Mouse (Mus musculus) heart, adult 2 months (tissue): ENCODE measurements at regions not wholly inside any gene's neighbourhood (a gene's known extent, or its start where the extent isn't known, plus 50 kb on each side); places are given as distances from the start of the nearest gene placed in this dataset.

Source experiments
- CTCF ChIP-seq: fragments of 200-600 bp; IDR thresholded peaks from 2 replicates; pipeline ENCODE4 v1.8.1; 2022; ENCODE audit warnings: antibody characterized with exemption, mild to moderate bottlenecking, moderate library complexity
- EP300 ChIP-seq: fragments of 200-500 bp; IDR thresholded peaks from 2 replicates; pipeline ENCODE4 v1.6.1; 2011; ENCODE audit warnings: low read depth, low read length, control low read depth; ENCODE audit not compliant: insufficient read depth
- POLR2A ChIP-seq: fragments of 200-500 bp; IDR thresholded peaks from 2 replicates; pipeline ENCODE4 v1.6.1; 2011; ENCODE audit warnings: mild to moderate bottlenecking, low read depth, low read length, control low read depth; ENCODE audit not compliant: insufficient read depth

DNA sequence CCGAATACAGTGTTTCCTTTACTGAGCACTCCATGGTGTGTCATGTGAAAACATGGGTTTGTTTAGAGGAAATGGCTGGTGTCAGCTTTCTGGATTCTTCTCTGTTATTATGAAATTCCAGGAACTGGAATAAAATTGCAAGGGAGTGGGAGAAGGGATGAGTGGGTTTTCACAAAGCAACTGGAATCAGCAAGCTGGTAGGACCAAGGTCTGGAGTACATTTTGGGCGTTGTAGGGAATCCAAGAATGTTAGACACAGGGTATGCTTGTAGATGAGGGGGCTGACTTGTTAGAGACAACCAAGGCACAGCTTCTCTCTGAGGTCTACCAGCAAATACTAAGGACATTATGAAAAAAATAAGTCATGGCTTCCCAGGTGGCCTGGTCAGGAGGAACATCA is 233.8 kb downstream of the Clic5 start:
- TF ChIP-seq EP300 (no peak), CTCF (no peak), POLR2A (no peak)
